Mouse (Mus musculus) ovary, postnatal 14 days (tissue): ENCODE results near the gene Tbxas1.
A peak's percentile ranks its signal among the peaks of the same experiment; 100 is the strongest.

Experiments
- DNase-seq: peaks from one replicate; pipeline ENCODE4 v3.0.0; 2022; ENCODE audit warnings: low spot score

The Tbxas1 gene

GRCm38 (mm10) chr6:38923870-38924817 is 48.9 kb downstream of the Tbxas1 start:
- no peak for DNase-seq

GRCm38 (mm10) chr6:38925719-38926118 is 50.5 kb downstream of the Tbxas1 start:
- DNase-seq, result no peak

GRCm38 (mm10) chr6:38926135-38926962 is 51.1 kb downstream of the Tbxas1 start:
- no peak for DNase-seq

- no peak for DNase-seq
These were observed 51.8 kb downstream of the Tbxas1 start for GRCm38 (mm10) chr6:38926963-38927361.

GRCm38 (mm10) chr6:38928489-38928888 is 53.3 kb downstream of the Tbxas1 start:
- no peak for DNase-seq

GRCm38 (mm10) chr6:38936009-38936408 is 60.8 kb downstream of the Tbxas1 start:
- no peak for DNase-seq

GRCm38 (mm10) chr6:38938421-38938820 is 63.2 kb downstream of the Tbxas1 start:
- no peak for DNase-seq

GRCm38 (mm10) chr6:38939096-38939495 is 63.9 kb downstream of the Tbxas1 start:
- DNase-seq, result no peak

- DNase-seq, result no peak
These were observed 65.8 kb downstream of the Tbxas1 start for GRCm38 (mm10) chr6:38941016-38941415.

GRCm38 (mm10) chr6:38942771-38943170 is 67.6 kb downstream of the Tbxas1 start:
- no peak for DNase-seq

GRCm38 (mm10) chr6:38944392-38944791 is 69.2 kb downstream of the Tbxas1 start:
- DNase-seq, result no peak

GRCm38 (mm10) chr6:38944826-38945225 is 69.6 kb downstream of the Tbxas1 start:
- DNase-seq, result no peak

- DNase-seq, result no peak
These were observed 70.5 kb downstream of the Tbxas1 start for GRCm38 (mm10) chr6:38945681-38946080.

- DNase-seq, result no peak
These were observed 72.1 kb downstream of the Tbxas1 start for GRCm38 (mm10) chr6:38947282-38947681.

GRCm38 (mm10) chr6:38949683-38950161 is 74.5 kb downstream of the Tbxas1 start:
- no peak for DNase-seq

GRCm38 (mm10) chr6:38950341-38950740 is 75.1 kb downstream of the Tbxas1 start:
- DNase-seq, result no peak

GRCm38 (mm10) chr6:38950838-38951237 is 75.6 kb downstream of the Tbxas1 start:
- DNase-seq, result no peak

GRCm38 (mm10) chr6:38956641-38957040 is 81.4 kb downstream of the Tbxas1 start:
- no peak for DNase-seq

- no peak for DNase-seq
These were observed 82.0 kb downstream of the Tbxas1 start for GRCm38 (mm10) chr6:38957246-38957645.

GRCm38 (mm10) chr6:38959502-38959901 is 84.3 kb downstream of the Tbxas1 start:
- no peak for DNase-seq

- DNase-seq, result no peak
These were observed 85.2 kb downstream of the Tbxas1 start for GRCm38 (mm10) chr6:38960367-38960766.

- DNase-seq, result peak; percentile 24
These were observed 85.7 kb downstream of the Tbxas1 start for GRCm38 (mm10) chr6:38960791-38961426.
